Mouse (Mus musculus): ENCODE measurements around the gene Nit1. TPM values are rescaled to one million over a fixed set of nuclear protein-coding genes. Genes with fewer than 3 reads are reported as not detected.
"Not testable (repeated sequence)": the region's sequence is repeated elsewhere in the genome, so short reads cannot be mapped to it uniquely, and the experiment has no call there.

The Nit1 gene
- polyA plus RNA-seq, 1 experiment from 2014 or later, result 57.6 TPM

DNA sequence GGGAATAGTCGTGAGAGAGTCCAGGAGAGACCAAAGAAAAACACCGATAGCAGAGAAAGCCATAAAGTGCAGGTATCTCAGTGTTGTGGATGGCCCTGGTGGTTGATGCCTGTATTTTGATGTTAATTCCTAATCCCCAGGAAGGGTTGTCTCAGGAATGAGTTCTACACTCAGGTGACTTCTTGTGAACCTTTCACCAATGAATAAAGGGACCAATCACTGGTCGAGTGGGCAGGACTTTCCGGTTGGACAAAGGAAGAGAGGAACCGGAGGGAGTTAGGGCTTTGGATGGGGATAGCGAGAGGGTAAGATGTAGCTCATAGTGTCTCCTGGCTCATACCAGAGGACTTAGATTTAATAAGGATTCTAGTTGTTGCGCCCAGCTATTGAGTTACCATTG is 25.7 kb downstream of the Nit1 start:
- H3K9me3 ChIP-seq (ENCODE audit: control insufficient read depth, low read length), result no peaks in the 10 kb centered on the region
- 0 out of 2 replicates have a peak overlapping the region, but pooled peaks have one; percentile 2 for H3K4me2 ChIP-seq (ENCODE audit: low read depth, low read length)
- ATAC-seq, result no peak
- no peaks in the 10 kb centered on the region for H3K27me3 ChIP-seq (replicated peaks; ENCODE audit: control insufficient read depth, insufficient read depth, low read length)
- no peak overlapping the region for H3K9ac ChIP-seq (ENCODE audit: low read depth, low read length)
- WGBS, result 15% methylated on average over 7 of the region's 7 CpGs
- no peak overlapping the region for H3K27ac ChIP-seq (ENCODE audit: low read length)
- no peaks in the 10 kb centered on the region for H3K4me1 ChIP-seq (ENCODE audit: control insufficient read depth, insufficient read depth, low read length)
- peak overlapping the region; percentile 4; the same call in 1 of the 2 replicates for H3K4me3 ChIP-seq (ENCODE audit: low read length)
- no peaks in the 10 kb centered on the region for H3K36me3 ChIP-seq (ENCODE audit: control insufficient read depth, insufficient read depth, low read length)

DNA sequence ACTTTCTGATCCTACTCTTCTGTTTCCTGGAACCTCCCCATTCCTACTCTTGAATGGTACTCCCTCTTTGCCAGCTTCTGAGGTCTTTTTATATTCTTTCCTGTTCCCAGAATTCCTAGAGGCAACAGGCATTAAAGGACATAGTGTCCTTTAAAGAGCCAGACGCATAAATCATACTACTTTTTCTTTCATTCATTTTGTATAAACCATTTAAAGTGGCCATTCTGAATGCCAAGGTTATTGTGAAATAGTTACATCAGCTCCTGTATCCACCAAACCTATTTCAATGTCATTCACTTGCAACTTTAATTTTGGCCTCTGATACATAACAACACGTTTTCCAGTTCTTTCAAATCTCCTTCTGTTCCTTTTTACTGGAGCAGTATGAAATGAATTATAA is 36.1 kb downstream of the Nit1 start:
- 76% methylated on average over 2 of the region's 2 CpGs for WGBS
- H3K27me3 ChIP-seq (replicated peaks; ENCODE audit: control insufficient read depth, insufficient read depth, low read length), result no peaks in the 10 kb centered on the region
- no peak for ATAC-seq
- H3K4me1 ChIP-seq (ENCODE audit: control insufficient read depth, insufficient read depth, low read length), result no peaks in the 10 kb centered on the region
- H3K9ac ChIP-seq (ENCODE audit: low read depth, low read length), result no peak overlapping the region
- no peaks in the 10 kb centered on the region for H3K36me3 ChIP-seq (ENCODE audit: control insufficient read depth, insufficient read depth, low read length)
- H3K4me3 ChIP-seq (ENCODE audit: low read length), result no peak overlapping the region
- H3K9me3 ChIP-seq (ENCODE audit: control insufficient read depth, low read length), result no peaks in the 10 kb centered on the region
- no peak overlapping the region for H3K27ac ChIP-seq (ENCODE audit: low read length)
- H3K4me2 ChIP-seq (ENCODE audit: low read depth, low read length), result no peak overlapping the region

DNA sequence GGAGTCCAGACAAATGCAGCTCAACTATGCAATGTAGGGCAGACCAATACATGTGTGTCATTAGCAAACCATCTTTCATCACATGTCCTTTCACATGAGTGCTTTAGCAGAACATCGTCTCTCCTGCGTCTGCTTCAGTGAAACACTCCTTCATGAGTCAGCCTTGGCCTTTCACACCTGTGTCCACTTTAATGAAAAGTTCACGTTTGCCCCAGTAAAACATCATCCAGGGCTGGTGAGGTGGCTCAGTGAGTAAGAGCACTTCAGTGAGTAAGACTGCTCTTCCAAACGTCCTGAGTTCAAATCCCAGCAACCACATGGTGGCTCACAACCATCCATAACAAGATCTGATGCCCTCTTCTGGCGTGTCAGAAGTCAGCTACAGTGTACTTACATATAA is 39.3 kb downstream of the Nit1 start:
- not testable (repeated sequence) for H3K9me3 ChIP-seq (ENCODE audit: control insufficient read depth, low read length); H3K9ac ChIP-seq (ENCODE audit: low read depth, low read length); H3K4me2 ChIP-seq (ENCODE audit: low read depth, low read length); H3K36me3 ChIP-seq (ENCODE audit: control insufficient read depth, insufficient read depth, low read length); H3K4me1 ChIP-seq (ENCODE audit: control insufficient read depth, insufficient read depth, low read length); ATAC-seq; H3K4me3 ChIP-seq (ENCODE audit: low read length); H3K27me3 ChIP-seq (replicated peaks; ENCODE audit: control insufficient read depth, insufficient read depth, low read length); H3K27ac ChIP-seq (ENCODE audit: low read length)
- 69% methylated on average over 5 of the region's 5 CpGs for WGBS

DNA sequence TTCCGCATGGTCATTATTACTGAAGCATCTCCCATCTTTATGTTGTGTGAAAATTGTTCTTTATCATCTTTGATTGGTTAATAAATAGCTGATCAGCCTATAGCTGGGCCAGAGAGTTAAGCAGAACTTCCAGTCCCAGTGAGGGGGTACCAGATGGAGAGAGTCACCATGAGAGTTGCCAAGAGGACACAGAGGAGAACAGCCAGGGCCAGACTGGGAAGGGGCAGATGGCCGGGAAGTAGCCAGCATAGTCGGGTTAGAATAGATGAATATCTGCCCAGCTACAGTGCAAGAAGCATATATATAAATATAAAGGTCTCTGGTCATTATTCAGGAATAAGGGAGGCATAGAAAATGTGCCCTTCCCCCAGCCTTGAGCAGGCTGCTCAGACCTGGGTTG is 47.2 kb downstream of the Nit1 start:
- no peaks in the 10 kb centered on the region for H3K9me3 ChIP-seq (ENCODE audit: control insufficient read depth, low read length)
- WGBS, result 66% methylated on average over 3 of the region's 3 CpGs
- no peaks in the 10 kb centered on the region for H3K27me3 ChIP-seq (replicated peaks; ENCODE audit: control insufficient read depth, insufficient read depth, low read length)
- no peak overlapping the region for H3K4me3 ChIP-seq (ENCODE audit: low read length)
- no peaks in the 10 kb centered on the region for H3K36me3 ChIP-seq (ENCODE audit: control insufficient read depth, insufficient read depth, low read length)
- ATAC-seq, result no peak
- no peak overlapping the region for H3K4me2 ChIP-seq (ENCODE audit: low read depth, low read length)
- H3K27ac ChIP-seq (ENCODE audit: low read length), result no peak overlapping the region
- H3K4me1 ChIP-seq (ENCODE audit: control insufficient read depth, insufficient read depth, low read length), result 0 out of 2 replicates have a peak, but pooled peaks cover 2% of the 10 kb centered on the region
- H3K9ac ChIP-seq (ENCODE audit: low read depth, low read length), result no peak overlapping the region

DNA sequence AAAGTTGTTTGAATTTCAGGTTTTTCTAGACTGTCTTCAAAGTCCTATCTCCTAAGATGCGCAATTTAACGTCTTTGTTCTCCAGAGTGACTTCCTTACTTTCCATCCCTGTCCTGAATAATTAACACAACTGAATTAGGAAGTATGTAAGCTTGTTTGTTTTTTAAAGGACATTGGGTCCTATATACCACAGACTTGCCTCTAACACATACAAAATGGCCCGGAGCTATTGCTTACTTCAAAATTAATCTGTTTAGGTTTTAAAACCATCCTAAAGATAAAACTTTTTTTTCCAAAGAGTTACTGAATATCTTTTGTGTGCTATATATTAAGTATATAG is 50.4 kb downstream of the Nit1 start:
- Histone ChIP-seq H3K4me1 (ENCODE audit: control insufficient read depth, insufficient read depth, low read length) (0 out of 2 replicates have a peak, but pooled peaks cover 3% of the 10 kb centered on the region), H3K27ac (ENCODE audit: low read length) (peak overlapping the region; percentile 98), H3K4me3 (ENCODE audit: low read length) (peak overlapping the region; percentile 78), H3K27me3 (replicated peaks; ENCODE audit: control insufficient read depth, insufficient read depth, low read length) (no peaks in the 10 kb centered on the region), H3K4me2 (ENCODE audit: low read depth, low read length) (peak overlapping the region; percentile 46), H3K9ac (ENCODE audit: low read depth, low read length) (peak overlapping the region; percentile 89), H3K36me3 (ENCODE audit: control insufficient read depth, insufficient read depth, low read length) (no peaks in the 10 kb centered on the region), H3K9me3 (ENCODE audit: control insufficient read depth, low read length) (no peaks in the 10 kb centered on the region)
- ATAC-seq, result peak; percentile 11; the same call in 1 of the 2 replicates
- WGBS, result 10% methylated on average over 3 of the region's 3 CpGs

DNA sequence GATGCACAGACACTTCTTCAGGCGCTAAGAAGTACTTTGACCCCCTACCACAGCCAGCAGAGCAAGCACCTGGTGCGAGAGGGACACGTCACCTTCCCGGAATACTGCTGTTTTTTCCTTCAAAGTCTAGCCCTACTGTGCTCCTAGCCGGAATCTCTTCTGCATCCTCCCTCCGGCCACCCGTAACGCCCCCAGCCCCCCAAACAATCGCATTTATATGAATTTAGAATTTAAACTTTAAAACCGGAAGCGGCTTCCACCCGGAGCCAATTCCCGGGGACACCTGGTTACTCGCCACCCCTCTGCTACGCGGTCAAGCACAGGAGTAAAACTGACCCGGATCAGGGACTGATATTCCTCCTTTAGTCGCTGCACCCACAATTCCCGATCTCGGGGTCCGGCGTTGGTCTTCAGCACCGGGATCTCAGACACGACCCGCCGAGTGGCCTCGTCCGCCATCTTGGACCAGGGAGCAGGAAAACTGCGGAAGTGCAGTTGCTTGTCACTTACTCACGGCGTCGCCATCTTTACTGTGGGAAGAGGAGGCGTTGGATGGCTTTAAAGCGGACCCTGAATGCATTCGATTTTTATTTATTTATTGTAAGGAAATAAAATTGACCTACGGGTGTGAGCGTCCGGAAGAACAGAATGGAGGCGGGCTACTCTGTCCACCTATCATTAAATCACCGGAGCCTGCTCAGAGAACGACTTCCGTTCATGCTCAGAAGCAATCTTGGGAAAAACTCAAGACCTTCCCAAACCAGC is 51.0 kb downstream of the Nit1 start, which contains the start of gene Ufc1:
Ufc1 (minus strand) TSS at position 727 of the 765 bp plus-strand sequence.
- H3K4me2 ChIP-seq (ENCODE audit: low read depth, low read length), result peak within 1 kb of the TSS; percentile 84
- H3K27me3 ChIP-seq (replicated peaks; ENCODE audit: control insufficient read depth, insufficient read depth, low read length), result no peaks in the 10 kb centered on the region
- H3K36me3 ChIP-seq (ENCODE audit: control insufficient read depth, insufficient read depth, low read length), result no peaks in the 10 kb centered on the region
- ATAC-seq, result peak; percentile 85
- under 1% methylated on average over 42 of the region's 42 CpGs for WGBS
- peak within 1 kb of the TSS; percentile 98 for H3K27ac ChIP-seq (ENCODE audit: low read length)
- H3K4me1 ChIP-seq (ENCODE audit: control insufficient read depth, insufficient read depth, low read length), result 0 out of 2 replicates have a peak, but pooled peaks cover 3% of the 10 kb centered on the region
- H3K9ac ChIP-seq (ENCODE audit: low read depth, low read length), result peak within 1 kb of the TSS; percentile 89
- no peaks in the 10 kb centered on the region for H3K9me3 ChIP-seq (ENCODE audit: control insufficient read depth, low read length)
- H3K4me3 ChIP-seq (ENCODE audit: low read length), result peak within 1 kb of the TSS; percentile 78

DNA sequence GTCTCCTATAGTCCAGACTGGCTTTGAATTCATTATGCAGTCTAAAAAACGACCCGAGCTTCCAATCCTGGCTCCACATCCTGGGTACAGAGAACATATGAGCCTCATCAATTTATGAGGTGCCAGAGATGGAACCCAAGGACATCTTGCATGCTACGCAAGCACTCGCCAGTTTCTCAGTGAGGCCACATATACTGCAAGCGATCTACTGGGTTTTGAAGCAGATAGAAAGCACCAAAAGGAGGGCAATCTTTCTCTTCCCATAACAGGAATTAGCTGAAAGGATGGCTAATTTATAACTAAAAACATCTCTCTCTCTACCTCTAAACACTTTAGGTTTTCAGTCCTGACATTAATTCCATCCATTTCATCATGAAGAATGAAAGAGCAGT is 51.5 kb downstream of the Nit1 start:
- 0 out of 2 replicates have a peak, but pooled peaks cover 3% of the 10 kb centered on the region for H3K4me1 ChIP-seq (ENCODE audit: control insufficient read depth, insufficient read depth, low read length)
- peak overlapping the region; percentile 89 for H3K9ac ChIP-seq (ENCODE audit: low read depth, low read length)
- H3K27ac ChIP-seq (ENCODE audit: low read length), result peak overlapping the region; percentile 98
- ATAC-seq, result no peak
- no peaks in the 10 kb centered on the region for H3K36me3 ChIP-seq (ENCODE audit: control insufficient read depth, insufficient read depth, low read length)
- peak overlapping the region; percentile 84 for H3K4me2 ChIP-seq (ENCODE audit: low read depth, low read length)
- no peaks in the 10 kb centered on the region for H3K9me3 ChIP-seq (ENCODE audit: control insufficient read depth, low read length)
- 30% methylated on average over 5 of the region's 5 CpGs for WGBS
- peak overlapping the region; percentile 78 for H3K4me3 ChIP-seq (ENCODE audit: low read length)
- H3K27me3 ChIP-seq (replicated peaks; ENCODE audit: control insufficient read depth, insufficient read depth, low read length), result no peaks in the 10 kb centered on the region

DNA sequence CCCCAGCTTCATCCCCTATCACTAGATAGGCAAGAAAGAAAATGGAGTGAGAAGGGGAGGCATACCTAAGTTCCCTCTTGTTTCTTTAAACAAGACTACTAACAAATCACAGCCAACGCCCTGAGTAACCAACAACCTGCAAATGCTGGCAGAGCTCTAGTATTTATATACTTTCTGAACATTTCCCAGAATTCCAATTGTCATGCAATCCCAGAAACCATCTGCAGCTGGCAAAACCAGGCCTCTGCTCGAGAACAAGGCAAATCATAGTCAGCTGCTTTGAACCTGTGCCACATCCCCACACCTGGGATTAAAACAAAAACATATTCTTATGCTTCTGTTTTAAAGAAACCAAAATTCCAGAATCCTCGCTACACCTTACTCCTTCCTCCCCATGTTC is 52.1 kb downstream of the Nit1 start:
- no peaks in the 10 kb centered on the region for H3K36me3 ChIP-seq (ENCODE audit: control insufficient read depth, insufficient read depth, low read length)
- no peak overlapping the region for H3K27ac ChIP-seq (ENCODE audit: low read length)
- H3K4me3 ChIP-seq (ENCODE audit: low read length), result peak overlapping the region; percentile 78
- 0 out of 2 replicates have a peak, but pooled peaks cover 3% of the 10 kb centered on the region for H3K4me1 ChIP-seq (ENCODE audit: control insufficient read depth, insufficient read depth, low read length)
- no peaks in the 10 kb centered on the region for H3K9me3 ChIP-seq (ENCODE audit: control insufficient read depth, low read length)
- H3K9ac ChIP-seq (ENCODE audit: low read depth, low read length), result no peak overlapping the region
- H3K27me3 ChIP-seq (replicated peaks; ENCODE audit: control insufficient read depth, insufficient read depth, low read length), result no peaks in the 10 kb centered on the region
- WGBS, result 77% methylated on average over 3 of the region's 3 CpGs
- peak overlapping the region; percentile 84 for H3K4me2 ChIP-seq (ENCODE audit: low read depth, low read length)
- ATAC-seq, result no peak

DNA sequence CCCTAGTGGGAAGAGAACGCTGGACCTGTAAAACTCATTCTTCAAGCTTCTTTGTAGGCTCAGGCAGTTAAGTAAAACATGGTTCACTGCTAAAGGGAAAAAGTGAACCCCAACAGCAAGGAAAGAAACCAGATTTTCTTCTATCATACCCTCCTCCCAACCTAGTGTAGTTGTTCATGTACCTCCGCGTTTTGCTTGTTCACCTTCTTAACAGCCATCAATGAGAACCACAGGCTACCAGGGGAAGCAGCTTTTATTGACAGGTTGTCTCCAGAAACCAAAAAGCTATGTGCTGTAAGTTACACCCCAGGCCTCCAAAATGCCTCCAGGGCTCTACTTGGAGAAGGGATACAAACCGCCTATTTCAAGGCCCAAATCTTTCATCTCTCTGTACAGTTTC is 57.1 kb downstream of the Nit1 start:
- Histone ChIP-seq H3K27me3 (replicated peaks; ENCODE audit: control insufficient read depth, insufficient read depth, low read length) (no peaks in the 10 kb centered on the region), H3K36me3 (ENCODE audit: control insufficient read depth, insufficient read depth, low read length) (peaks cover 8% of the 10 kb centered on the region; the same call in 1 of the 2 replicates), H3K9me3 (ENCODE audit: control insufficient read depth, low read length) (no peaks in the 10 kb centered on the region), H3K9ac (ENCODE audit: low read depth, low read length) (no peak overlapping the region), H3K4me3 (ENCODE audit: low read length) (no peak overlapping the region; the same call in 1 of the 2 replicates), H3K4me1 (ENCODE audit: control insufficient read depth, insufficient read depth, low read length) (peaks cover 11% of the 10 kb centered on the region), H3K4me2 (ENCODE audit: low read depth, low read length) (no peak overlapping the region), H3K27ac (ENCODE audit: low read length) (0 out of 2 replicates have a peak overlapping the region, but pooled peaks have one; percentile 6)
- ATAC-seq, result no peak
- WGBS, result 61% methylated on average over 4 of the region's 4 CpGs
